Mouse (Mus musculus) lung, postnatal 14 days (tissue): ENCODE results near the gene Slc16a11.

Source experiments
- DNase-seq: peaks from one replicate; pipeline ENCODE4 v3.0.0; 2021

Gene Slc16a11

GRCm38 (mm10) chr11:70206801-70207200 lies 5.8 kb upstream of the Slc16a11 start:
- no peak for DNase-seq

- DNase-seq: no peak
Measured at GRCm38 (mm10) chr11:70207283-70207682, 5.3 kb upstream of the Slc16a11 start.

DNA sequence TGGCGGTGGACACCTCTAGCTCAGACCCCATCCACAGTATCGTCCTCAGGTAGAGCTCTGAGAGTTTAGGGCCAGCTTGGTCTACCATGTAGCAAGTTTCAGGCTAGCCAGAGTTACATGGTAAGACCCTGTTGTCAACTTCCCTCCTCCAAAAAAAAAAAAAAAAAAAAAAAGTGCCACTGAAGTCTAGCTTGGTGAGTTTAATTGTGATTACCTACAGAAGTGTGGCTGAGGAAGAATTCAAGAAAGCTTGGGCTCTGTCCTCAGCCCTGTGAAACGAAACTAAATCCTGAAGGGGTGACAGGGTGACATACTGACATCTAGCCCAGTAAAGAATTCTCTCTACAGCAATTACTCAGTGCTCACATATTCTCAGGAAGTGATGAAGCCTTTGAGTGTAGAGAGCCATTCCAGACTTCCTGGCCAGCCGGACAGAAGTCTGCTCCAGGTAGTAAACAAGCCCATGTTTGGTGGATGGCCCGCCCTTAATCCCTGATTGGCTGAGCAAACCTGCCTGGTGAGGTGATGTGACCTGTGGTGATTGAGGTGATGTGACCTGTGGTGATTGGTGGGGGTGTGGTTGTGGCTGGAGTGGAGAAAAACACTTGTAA lies 3.7 kb upstream of the Slc16a11 start:
- DNase-seq: no peak

- no peak for DNase-seq
Measured at GRCm38 (mm10) chr11:70210681-70211080, 1.9 kb upstream of the Slc16a11 start.

- no peak for DNase-seq
Measured at GRCm38 (mm10) chr11:70211972-70212371, 580 bp upstream of the Slc16a11 start.

- peak; percentile 80 for DNase-seq
Measured at GRCm38 (mm10) chr11:70212896-70213295, 344 bp downstream of the Slc16a11 start.

DNA sequence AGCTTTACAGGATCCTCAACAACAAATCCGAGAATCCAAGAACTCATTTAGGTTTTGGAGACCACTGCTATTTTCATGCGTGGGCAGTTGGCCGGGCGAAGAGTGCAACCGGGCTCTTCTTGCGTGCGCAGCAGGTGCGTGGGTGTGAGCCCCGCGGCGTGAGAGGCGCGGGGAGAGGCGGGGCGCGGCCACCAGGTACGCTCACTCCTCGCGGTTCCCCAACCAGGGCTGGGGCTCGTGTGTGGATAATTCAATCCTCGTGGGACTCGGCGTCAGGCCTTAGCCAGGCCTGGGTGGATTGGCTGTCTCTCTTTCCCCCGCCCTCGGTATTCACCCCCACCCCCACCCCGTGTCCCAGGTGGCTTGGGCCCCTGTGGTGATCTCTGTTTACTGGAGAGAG lies 1.2 kb downstream of the Slc16a11 start:
- no peak for DNase-seq

- DNase-seq: no peak
Measured at GRCm38 (mm10) chr11:70214191-70214855, 1.8 kb downstream of the Slc16a11 start.

DNA sequence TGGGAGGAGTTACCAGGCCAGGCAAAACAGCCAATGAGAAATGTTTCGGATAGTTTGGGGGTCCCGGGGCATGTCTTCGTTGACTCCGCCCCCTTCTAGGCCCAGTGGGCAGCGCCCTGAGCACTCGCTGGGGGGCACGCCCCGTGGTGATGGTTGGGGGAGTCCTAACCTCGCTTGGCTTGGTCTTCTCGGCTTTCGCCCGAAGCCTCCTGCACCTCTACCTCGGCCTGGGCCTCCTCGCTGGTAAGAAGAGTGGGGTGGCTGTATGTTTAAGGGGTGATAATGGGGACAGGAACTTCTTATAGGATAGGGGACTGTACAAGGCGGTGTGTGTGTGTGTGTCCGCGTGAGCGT lies 2.3 kb downstream of the Slc16a11 start:
- no peak for DNase-seq

- no peak for DNase-seq
Measured at GRCm38 (mm10) chr11:70215301-70215700, 2.7 kb downstream of the Slc16a11 start.

DNA sequence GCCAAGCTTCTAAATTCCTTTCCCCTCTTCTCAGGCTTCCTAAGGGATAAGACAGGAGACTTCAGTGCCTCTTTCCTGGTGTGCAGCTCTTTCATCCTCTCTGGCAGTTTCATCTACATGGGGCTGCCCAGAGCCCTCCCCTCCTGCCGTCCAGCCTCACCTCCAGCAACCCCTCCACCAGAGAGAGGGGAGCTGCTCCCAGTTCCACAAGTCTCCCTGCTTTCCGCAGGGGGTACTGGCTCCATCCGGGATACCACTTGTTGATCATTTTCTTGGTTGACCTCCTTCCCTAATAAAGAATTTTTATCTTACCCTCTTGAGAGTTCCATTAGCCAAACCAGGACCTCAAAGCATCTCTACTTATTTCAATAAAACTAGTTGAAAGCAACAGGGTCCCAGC lies 3.6 kb downstream of the Slc16a11 start:
- no peak for DNase-seq

- DNase-seq: no peak
Measured at GRCm38 (mm10) chr11:70218039-70218438, 5.5 kb downstream of the Slc16a11 start.

GRCm38 (mm10) chr11:70218741-70219470 lies 6.4 kb downstream of the Slc16a11 start:
- no peak for DNase-seq

DNA sequence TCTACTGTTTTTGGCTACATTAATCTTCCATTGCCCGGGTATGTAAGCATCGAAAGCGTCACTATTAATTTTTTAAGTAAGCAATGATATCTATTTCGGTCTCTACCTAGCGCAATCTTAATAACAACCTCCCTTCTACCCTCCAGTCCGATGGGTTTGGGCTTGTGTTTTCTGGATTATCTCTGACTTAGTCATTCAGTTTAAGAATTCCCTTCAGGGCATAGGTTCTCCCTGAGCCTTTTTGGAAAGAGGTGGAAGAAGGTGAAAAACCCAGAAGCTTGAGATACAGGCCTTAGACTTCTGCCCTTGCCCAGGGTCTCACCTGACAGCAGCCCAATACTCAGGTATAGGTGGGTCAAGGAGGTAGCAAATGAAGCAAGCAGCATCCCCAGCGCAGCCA lies 7.3 kb downstream of the Slc16a11 start:
- no peak for DNase-seq

DNA sequence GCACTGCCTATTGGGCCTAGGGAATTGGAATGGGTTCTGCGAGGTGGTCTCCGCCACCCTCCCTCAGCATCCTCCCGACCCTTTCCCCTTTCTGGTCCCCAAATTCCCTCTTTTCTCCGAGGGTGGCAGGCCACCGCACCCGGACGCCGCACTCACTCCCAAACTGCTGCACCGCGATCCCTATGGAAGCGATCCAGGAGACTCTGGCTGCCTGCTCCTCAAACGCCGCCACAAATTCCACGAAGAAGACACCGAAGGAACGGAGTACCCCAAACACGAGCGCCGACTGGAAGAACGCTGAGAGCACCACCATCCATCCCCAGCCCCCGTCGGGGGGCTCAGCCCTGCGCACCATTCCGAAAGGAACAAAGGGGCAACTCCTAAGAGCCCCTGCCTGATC lies 7.8 kb downstream of the Slc16a11 start:
- DNase-seq: no peak

GRCm38 (mm10) chr11:70220731-70221602 lies 8.4 kb downstream of the Slc16a11 start, which contains the start of gene Slc16a13:
Gene Slc16a13, minus strand, starts transcription at chr11:70221064.
- peak; percentile 95 for DNase-seq

- DNase-seq: no peak
Measured at GRCm38 (mm10) chr11:70221603-70222500, 9.3 kb downstream of the Slc16a11 start.

DNA sequence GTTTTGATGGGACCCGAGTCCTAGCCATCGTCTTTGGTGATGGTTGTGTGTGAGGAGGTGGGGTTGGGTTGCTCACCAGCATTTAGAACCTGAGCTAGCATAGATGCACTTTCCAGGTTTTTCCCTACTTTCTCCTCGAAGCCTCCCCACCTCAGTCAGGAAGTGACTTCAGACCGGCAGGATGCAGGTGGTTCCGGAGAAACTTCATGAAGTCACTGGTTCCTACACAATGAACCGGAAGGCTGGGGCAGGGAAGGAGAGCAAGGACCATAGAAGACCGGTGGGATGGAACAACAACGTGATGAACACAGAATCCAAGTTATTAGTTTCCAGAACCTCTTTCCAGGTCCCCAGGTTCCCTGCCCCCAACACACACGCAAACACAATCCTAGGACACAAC lies 11.2 kb downstream of the Slc16a11 start:
- no peak for DNase-seq

GRCm38 (mm10) chr11:70225798-70226601 lies 13.4 kb downstream of the Slc16a11 start:
- no peak for DNase-seq

DNA sequence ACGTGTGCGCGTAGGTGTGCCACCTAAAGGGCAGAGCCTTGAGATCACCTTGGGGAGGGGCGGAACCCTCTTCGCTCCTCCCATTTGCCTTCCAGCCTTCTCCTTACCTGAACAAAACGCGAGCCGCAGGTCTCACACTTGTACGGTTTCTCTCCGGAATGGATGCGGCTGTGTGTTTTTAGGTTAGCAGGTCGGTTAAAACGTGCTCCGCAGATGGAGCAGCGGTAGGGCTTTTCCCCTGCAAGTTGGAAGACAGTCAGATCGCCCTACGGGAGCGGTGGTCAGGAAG lies 14.0 kb downstream of the Slc16a11 start:
- no peak for DNase-seq

- no peak for DNase-seq
Measured at GRCm38 (mm10) chr11:70227126-70227525, 14.6 kb downstream of the Slc16a11 start.
